Mouse (Mus musculus) neural tube, embryonic 13.5 days (tissue): ENCODE measurements around the gene Rad9b. TPM values are rescaled to one million over a fixed set of nuclear protein-coding genes. Genes with fewer than 3 reads are reported as not detected.

Experiments
- ATAC-seq: fragments of 200-750 bp; cut with Nextera tagmentation; 2 replicates; pipeline ENCODE4 v1.8.0; 2017; ENCODE audit warnings: low read depth, mild to moderate bottlenecking, moderate TSS enrichment, moderate library complexity
- H3K27ac ChIP-seq: fragments of 300-500 bp; sonication (generic); replicated peaks from 2 replicates; pipeline ENCODE4 v1.5.1; 2015; ENCODE audit warnings: moderate library complexity, mild to moderate bottlenecking, inconsistent platforms
- H3K27me3 ChIP-seq: fragments of 300-500 bp; sonication (generic); 2 replicates; pipeline ENCODE4 v1.6.1; 2015; ENCODE audit warnings: mild to moderate bottlenecking, inconsistent platforms
- H3K36me3 ChIP-seq: fragments of 300-500 bp; sonication (generic); 2 replicates; pipeline ENCODE4 v1.6.1; 2015; ENCODE audit warnings: mild to moderate bottlenecking, inconsistent platforms
- H3K4me1 ChIP-seq: fragments of 300-500 bp; sonication (generic); replicated peaks from 2 replicates; pipeline ENCODE4 v1.6.1; 2015; ENCODE audit warnings: inconsistent platforms
- H3K4me2 ChIP-seq: fragments of 300-500 bp; sonication (generic); 2 replicates; pipeline ENCODE4 v1.6.1; 2015; ENCODE audit warnings: inconsistent platforms, mild to moderate bottlenecking, moderate library complexity
- H3K4me3 ChIP-seq: fragments of 300-500 bp; sonication (generic); 2 replicates; pipeline ENCODE4 v1.5.1; 2015; ENCODE audit warnings: mild to moderate bottlenecking, inconsistent platforms
- H3K9ac ChIP-seq: fragments of 300-500 bp; sonication (generic); 2 replicates; pipeline ENCODE4 v1.6.1; 2015; ENCODE audit warnings: moderate library complexity, mild to moderate bottlenecking, inconsistent platforms
- H3K9me3 ChIP-seq: fragments of 300-500 bp; sonication (generic); 2 replicates; pipeline ENCODE4 v1.6.1; 2016; ENCODE audit warnings: inconsistent platforms
- WGBS: fragments of 180-500 bp; shearing (Covaris S2); methylation state at CpG from one replicate; pipeline ENCODE4 v1.1.7; 2015; 5-methylcytosine and 5-hydroxymethylcytosine counted together
- polyA plus RNA-seq: library from polyadenylated mRNA; unstranded; fragments of >200 nt; fragmentation: Nextera tagmentation; extraction: Ambion mirVana; gene quantifications from 2 replicates; pipeline ENCODE4 v1.2.1, GENCODE M21; 2015

The Rad9b gene
- polyA plus RNA-seq, 1 experiment from 2014 or later: 18.5 TPM

DNA sequence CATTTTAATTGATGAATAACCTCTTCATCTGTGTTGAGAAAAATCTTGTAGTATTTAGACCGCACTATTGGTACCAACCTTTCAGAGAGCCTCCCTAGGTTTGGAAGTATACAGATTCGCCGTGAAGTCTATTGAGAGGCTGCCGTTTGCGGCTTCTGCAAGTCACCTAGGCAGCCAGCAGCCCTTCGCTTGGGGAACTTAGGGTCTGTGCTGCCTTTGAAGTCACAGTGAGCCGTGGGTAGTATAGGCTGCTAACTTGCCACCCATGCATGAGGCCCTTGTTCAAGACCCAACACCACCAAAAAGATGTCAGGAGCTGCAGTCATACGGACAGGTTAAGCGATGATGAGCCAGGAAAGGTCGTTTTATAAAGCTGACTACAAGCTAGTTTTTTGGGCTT lies 67.8 kb downstream of the Rad9b start:
- H3K9me3 ChIP-seq: no peaks in the 10 kb centered on the region
- no peaks in the 10 kb centered on the region for H3K27me3 ChIP-seq
- H3K27ac ChIP-seq: no peak overlapping the region
- H3K4me2 ChIP-seq: peak overlapping the region; percentile 98
- peak overlapping the region; percentile 43; the same call in 1 of the 2 replicates for H3K9ac ChIP-seq
- no peak for ATAC-seq
- peak overlapping the region; percentile 96; the same call in 1 of the 2 replicates for H3K4me3 ChIP-seq
- H3K36me3 ChIP-seq: peaks cover 22% of the 10 kb centered on the region
- H3K4me1 ChIP-seq: peaks cover 26% of the 10 kb centered on the region
- WGBS: 86% methylated on average over 10 of the region's 10 CpGs

DNA sequence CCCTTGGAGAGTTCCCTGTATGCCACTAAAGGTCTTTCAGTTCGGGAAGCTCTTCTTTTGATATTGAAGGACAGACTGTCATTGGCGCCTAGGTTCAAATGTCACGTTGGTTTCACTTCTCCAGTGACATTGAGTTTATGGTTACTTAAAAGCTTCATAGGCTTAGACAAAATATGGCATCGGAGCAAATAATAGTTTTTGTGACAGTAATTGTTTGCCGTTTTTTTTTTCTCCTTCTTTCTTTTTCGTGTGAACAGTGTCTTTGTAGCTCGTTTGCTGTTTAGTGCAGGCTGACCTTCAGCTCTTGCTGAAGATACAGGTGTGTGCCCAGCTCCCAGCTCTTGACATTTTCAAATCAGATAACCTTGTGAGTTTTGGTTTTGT lies 68.3 kb downstream of the Rad9b start:
- peak overlapping the region; percentile 94 for H3K9ac ChIP-seq
- H3K36me3 ChIP-seq: peaks cover 22% of the 10 kb centered on the region
- H3K9me3 ChIP-seq: no peaks in the 10 kb centered on the region
- peak overlapping the region; percentile 96 for H3K4me3 ChIP-seq
- H3K4me2 ChIP-seq: peak overlapping the region; percentile 98
- H3K4me1 ChIP-seq: peaks cover 23% of the 10 kb centered on the region
- no peak overlapping the region for H3K27ac ChIP-seq
- ATAC-seq: no peak
- WGBS: 65% methylated on average over 7 of the region's 7 CpGs
- peaks cover 1% of the 10 kb centered on the region; the same call in 1 of the 2 replicates for H3K27me3 ChIP-seq

DNA sequence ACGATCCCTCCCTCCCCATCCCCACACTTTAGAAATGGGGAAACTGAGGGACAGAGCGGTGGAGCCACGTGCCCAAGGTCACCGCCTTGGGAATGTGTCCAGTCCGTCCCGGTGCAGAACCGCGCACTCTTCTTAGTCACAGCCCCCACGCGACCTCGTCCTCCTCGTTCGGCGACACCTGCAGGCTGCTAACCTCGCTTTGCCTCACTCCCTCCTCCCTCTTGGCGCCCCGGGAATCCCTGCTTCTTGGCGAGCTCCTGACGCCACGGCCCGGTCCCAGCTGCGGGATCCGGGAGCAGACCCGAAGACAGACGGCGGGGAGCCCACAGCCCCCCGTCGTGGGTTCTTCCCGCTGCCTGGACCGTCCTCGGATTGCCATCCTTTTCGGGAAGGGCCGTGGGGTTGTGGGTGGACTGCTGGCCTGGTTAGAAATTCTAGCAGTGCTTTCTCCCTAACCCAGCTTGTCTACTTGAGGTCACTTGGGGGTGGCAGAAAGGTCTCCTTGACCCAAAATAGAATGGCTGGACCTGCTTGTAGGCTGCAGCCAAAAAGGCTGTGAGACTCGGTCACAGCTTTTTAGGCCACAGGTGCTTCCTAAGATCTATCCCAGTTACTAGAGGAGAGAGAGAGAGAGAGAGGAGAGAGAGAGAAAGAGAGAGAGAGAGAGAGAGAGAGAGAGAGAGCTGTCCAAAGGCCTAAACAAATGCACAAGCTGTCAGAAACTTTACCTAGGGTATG lies 68.8 kb downstream of the Rad9b start:
- peak overlapping the region; percentile 96 for H3K4me3 ChIP-seq
- WGBS: under 1% methylated on average over 34 of the region's 34 CpGs
- peak; percentile 61 for ATAC-seq

DNA sequence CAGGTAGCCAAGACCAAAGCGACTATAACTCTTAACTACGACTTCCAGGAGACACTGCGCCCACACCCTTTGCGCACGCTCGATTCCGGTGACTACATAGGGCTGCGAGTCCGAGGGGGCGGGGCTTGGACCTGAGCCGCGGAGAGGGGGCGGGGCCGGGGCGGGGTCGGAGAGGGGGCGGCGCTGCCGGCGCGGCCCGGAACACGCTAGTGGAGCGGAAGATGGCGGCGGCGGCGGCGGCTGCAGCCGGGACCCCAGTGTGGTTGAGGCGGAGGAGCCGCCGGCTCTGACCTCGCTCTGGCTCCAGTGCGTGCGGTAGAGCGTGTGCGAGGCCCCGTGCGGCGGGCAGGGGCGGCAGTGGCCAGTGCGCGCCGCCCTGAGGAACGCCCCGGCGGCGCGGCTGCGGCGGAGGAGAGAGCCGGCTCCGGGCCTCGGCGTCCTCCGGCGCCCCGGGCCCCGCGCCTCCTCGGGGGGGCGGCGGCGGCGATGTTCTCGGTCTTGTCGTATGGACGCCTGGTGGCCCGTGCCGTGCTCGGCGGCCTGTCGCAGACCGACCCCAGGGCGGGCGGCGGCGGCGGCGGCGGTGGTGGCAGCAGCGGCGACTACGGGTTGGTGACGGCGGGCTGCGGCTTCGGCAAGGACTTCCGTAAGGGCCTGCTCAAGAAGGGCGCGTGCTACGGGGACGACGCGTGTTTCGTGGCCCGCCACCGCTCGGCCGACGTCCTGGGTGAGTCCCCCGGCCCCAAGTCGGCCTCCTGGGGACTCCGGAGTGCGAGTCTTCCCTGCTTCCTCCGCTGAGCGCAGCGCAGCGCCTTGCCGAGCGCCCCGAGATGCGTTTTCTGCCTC lies 69.6 kb downstream of the Rad9b start, which contains the start of gene Pptc7:
Gene Pptc7, plus strand, starts transcription at position 183 of the 846 bp plus-strand sequence.
- peak within 1 kb of the TSS; percentile 94 for H3K9ac ChIP-seq
- WGBS: under 1% methylated on average over 92 of the region's 114 CpGs
- peaks cover 4% of the 10 kb centered on the region; the same call in 1 of the 2 replicates for H3K27me3 ChIP-seq
- peak; percentile 94 for ATAC-seq
- peak within 1 kb of the TSS; percentile 90 for H3K27ac ChIP-seq
- H3K4me1 ChIP-seq: peaks cover 23% of the 10 kb centered on the region
- H3K4me2 ChIP-seq: peak within 1 kb of the TSS; percentile 98
- H3K9me3 ChIP-seq: no peaks in the 10 kb centered on the region
- peaks cover 16% of the 10 kb centered on the region for H3K36me3 ChIP-seq
- peak within 1 kb of the TSS; percentile 96 for H3K4me3 ChIP-seq

More for the DNA sequence above, 68.8 kb downstream of the Rad9b start:
- peaks cover 22% of the 10 kb centered on the region for H3K36me3 ChIP-seq
- no peaks in the 10 kb centered on the region for H3K9me3 ChIP-seq
- H3K4me1 ChIP-seq: peaks cover 23% of the 10 kb centered on the region
- peaks cover 4% of the 10 kb centered on the region; the same call in 1 of the 2 replicates for H3K27me3 ChIP-seq
- peak overlapping the region; percentile 94 for H3K9ac ChIP-seq
- peak overlapping the region; percentile 98 for H3K4me2 ChIP-seq
- peak overlapping the region; percentile 90 for H3K27ac ChIP-seq

GRCm38 (mm10) chr5:122283828-122284182 lies 70.2 kb downstream of the Rad9b start:
- peaks cover 23% of the 10 kb centered on the region for H3K4me1 ChIP-seq
- H3K9ac ChIP-seq: no peak overlapping the region
- H3K4me3 ChIP-seq: peak overlapping the region; percentile 96; the same call in 1 of the 2 replicates
- H3K36me3 ChIP-seq: peaks cover 16% of the 10 kb centered on the region
- H3K27ac ChIP-seq: no peak overlapping the region
- no peak for ATAC-seq
- no peaks in the 10 kb centered on the region for H3K9me3 ChIP-seq
- H3K4me2 ChIP-seq: peak overlapping the region; percentile 98
- 30% methylated on average over 2 of the region's 2 CpGs for WGBS
- H3K27me3 ChIP-seq: peaks cover 4% of the 10 kb centered on the region; the same call in 1 of the 2 replicates

DNA sequence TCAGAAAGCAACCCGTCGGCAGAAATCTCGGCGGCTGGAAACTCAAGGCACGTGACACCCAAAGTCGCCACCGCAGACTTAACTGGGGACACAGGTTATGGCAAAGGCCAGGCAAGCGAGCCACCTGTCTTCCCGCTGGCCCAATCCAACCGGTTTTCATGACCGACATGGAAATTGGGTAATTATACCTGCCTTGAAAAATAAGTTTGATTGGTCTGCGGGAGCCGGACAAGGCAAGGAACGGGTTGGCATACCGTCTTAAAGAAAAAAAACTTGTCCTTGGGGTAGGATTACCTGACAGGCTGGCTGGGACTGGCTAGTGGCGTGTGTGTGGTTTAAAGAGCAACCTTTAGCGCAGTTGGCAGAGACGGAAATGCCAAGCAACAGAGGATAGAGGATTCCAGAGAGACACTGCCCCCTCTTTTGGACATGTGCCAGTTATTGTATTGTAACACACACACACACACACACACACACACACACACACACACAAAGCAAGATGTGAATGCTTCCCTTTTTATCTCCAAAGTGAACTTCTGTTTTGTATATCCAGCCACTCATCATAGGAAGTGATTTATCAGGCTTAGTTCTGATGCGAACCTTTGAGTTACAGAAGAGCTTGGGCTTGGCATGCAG lies 73.1 kb downstream of the Rad9b start:
- peaks cover 9% of the 10 kb centered on the region for H3K4me1 ChIP-seq
- H3K27me3 ChIP-seq: peaks cover 4% of the 10 kb centered on the region; the same call in 1 of the 2 replicates
- H3K4me2 ChIP-seq: peak overlapping the region; percentile 28; the same call in 1 of the 2 replicates
- no peaks in the 10 kb centered on the region for H3K36me3 ChIP-seq
- no peak overlapping the region for H3K4me3 ChIP-seq
- no peaks in the 10 kb centered on the region for H3K9me3 ChIP-seq
- ATAC-seq: no peak
- 43% methylated on average over 19 of the region's 19 CpGs for WGBS
- no peak overlapping the region for H3K27ac ChIP-seq
- H3K9ac ChIP-seq: no peak overlapping the region

DNA sequence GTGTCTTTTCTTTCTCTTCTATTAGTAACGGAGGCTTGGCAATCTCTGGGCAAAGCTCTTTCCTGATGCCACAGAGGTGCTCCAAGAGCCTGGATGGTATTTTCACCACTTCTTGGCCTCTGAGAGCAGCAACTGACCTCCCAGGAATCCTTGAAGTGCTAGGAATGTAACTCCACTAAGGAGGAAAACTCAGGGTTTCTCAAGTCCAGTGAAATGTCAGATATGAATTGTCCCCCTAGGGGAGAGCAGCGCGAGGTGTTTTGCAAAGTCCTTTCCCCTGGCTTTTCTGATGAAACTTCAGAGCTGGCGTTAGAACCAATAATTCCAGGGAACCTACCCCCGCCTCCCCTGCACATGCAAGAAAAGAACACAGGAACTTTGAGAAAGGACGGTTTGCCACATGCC lies 73.6 kb downstream of the Rad9b start:
- no peaks in the 10 kb centered on the region for H3K9me3 ChIP-seq
- ATAC-seq: no peak
- H3K4me2 ChIP-seq: peak overlapping the region; percentile 28; the same call in 1 of the 2 replicates
- peaks cover 4% of the 10 kb centered on the region; the same call in 1 of the 2 replicates for H3K27me3 ChIP-seq
- WGBS: 65% methylated on average over 6 of the region's 6 CpGs
- H3K36me3 ChIP-seq: no peaks in the 10 kb centered on the region
- H3K4me3 ChIP-seq: no peak overlapping the region
- H3K9ac ChIP-seq: no peak overlapping the region
- H3K4me1 ChIP-seq: peaks cover 4% of the 10 kb centered on the region
- no peak overlapping the region for H3K27ac ChIP-seq

DNA sequence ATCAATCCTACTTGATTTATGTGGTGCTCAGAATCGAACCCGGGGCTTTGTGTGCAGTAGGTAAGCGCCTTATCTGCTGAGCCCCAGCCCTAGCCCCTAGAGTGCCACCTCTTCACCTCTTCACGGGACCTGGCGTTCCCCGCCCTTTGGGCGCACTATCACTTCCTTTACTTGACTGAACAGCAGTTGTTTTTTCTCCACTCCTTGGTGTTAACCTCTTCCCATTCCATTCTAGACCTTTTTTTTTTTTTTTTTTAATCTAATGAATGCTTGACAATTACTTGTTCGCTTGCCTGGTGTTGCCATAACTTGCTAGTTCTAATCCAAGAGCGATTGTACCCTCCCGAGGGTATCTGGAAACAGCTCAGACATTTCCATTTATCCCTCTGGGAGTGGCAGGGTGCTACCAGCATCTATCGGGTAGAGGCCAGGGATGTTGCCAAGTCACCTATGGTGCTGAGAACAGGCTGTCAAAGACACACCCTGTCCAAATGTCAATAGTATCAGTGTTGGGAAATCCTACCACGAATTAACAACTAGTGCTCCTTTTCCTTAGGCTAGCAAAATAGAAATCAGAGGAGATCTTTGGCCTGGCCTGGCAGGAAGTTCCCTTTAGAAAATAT lies 74.1 kb downstream of the Rad9b start:
- Histone ChIP-seq H3K4me1 (no peaks in the 10 kb centered on the region), H3K4me2 (no peak overlapping the region), H3K9me3 (no peaks in the 10 kb centered on the region), H3K4me3 (no peak overlapping the region), H3K36me3 (no peaks in the 10 kb centered on the region), H3K9ac (no peak overlapping the region), H3K27me3 (peaks cover 4% of the 10 kb centered on the region; the same call in 1 of the 2 replicates), H3K27ac (no peak overlapping the region)
- no peak for ATAC-seq
- WGBS: 87% methylated on average over 12 of the region's 12 CpGs

- Histone ChIP-seq H3K27me3 (peaks cover 4% of the 10 kb centered on the region; the same call in 1 of the 2 replicates), H3K27ac (no peak overlapping the region), H3K9ac (no peak overlapping the region), H3K4me1 (no peaks in the 10 kb centered on the region; the same call in 1 of the 2 replicates), H3K4me2 (no peak overlapping the region), H3K36me3 (no peaks in the 10 kb centered on the region), H3K9me3 (no peaks in the 10 kb centered on the region), H3K4me3 (no peak overlapping the region)
- WGBS: 74% methylated on average over 7 of the region's 7 CpGs
- no peak for ATAC-seq
Observed at GRCm38 (mm10) chr5:122278946-122279345, 75.1 kb downstream of the Rad9b start.

GRCm38 (mm10) chr5:122274785-122275184 lies 79.2 kb downstream of the Rad9b start:
- Histone ChIP-seq H3K36me3 (no peaks in the 10 kb centered on the region), H3K27ac (no peak overlapping the region), H3K9ac (no peak overlapping the region), H3K27me3 (no peaks in the 10 kb centered on the region), H3K4me3 (no peak overlapping the region), H3K4me1 (no peaks in the 10 kb centered on the region; the same call in 1 of the 2 replicates), H3K9me3 (no peaks in the 10 kb centered on the region), H3K4me2 (no peak overlapping the region)
- WGBS: 26% methylated on average over 5 of the region's 5 CpGs
- ATAC-seq: no peak
